Mouse (Mus musculus) cerebellum, adult 8-10 months (tissue): ENCODE measurements at regions not wholly inside any gene's neighbourhood (a gene's known extent, or its start where the extent isn't known, plus 50 kb on each side); places are given as distances from the start of the nearest gene placed in this dataset.
A peak's percentile ranks its signal among the peaks of the same experiment; 100 is the strongest.
"Not testable (repeated sequence)": the region's sequence is repeated elsewhere in the genome, so short reads cannot be mapped to it uniquely, and the experiment has no call there.

Source experiments
- DNase-seq: peaks from one replicate; pipeline ENCODE4 v3.0.0; 2022

DNA sequence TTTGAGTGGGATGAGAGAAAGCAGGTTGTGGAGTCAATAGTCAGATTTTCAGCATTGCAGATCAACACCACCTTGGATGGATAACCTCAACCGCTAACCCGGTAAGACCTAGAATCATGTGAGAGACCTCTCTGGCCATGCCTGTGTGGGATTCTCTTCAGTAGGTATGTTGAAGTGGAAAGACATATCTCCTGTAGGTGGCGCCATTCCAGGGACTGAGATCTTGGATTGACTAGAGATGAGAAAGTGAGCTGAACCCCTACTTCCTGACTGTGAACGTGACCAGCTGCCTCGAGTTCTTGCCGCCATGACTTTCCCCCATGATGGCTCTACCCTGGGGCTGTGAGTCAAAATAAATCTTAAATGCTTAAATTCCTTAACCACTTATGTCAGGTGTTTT lies 102.7 kb downstream of the Eva1a start:
- DNase-seq = no peak

DNA sequence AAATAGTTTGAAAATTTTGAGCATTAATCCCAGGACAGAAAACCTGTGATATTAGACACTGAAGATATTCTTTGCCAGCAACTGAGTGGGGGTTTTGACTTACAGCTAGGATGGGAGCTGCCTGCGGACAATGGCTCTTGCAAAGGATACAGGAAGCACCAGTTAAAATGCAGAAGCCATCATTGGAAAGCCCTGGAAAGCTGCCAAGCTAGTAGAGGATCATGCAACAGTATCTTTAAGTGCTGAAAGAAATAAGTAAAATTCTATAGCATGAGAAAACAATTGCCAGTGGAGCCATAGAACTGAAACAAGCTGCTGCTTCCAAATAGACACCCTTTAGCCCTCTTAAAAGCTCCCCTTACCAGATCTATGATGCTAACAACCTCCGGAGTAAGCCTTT lies 109.2 kb downstream of the Eva1a start:
- no peak for DNase-seq

DNA sequence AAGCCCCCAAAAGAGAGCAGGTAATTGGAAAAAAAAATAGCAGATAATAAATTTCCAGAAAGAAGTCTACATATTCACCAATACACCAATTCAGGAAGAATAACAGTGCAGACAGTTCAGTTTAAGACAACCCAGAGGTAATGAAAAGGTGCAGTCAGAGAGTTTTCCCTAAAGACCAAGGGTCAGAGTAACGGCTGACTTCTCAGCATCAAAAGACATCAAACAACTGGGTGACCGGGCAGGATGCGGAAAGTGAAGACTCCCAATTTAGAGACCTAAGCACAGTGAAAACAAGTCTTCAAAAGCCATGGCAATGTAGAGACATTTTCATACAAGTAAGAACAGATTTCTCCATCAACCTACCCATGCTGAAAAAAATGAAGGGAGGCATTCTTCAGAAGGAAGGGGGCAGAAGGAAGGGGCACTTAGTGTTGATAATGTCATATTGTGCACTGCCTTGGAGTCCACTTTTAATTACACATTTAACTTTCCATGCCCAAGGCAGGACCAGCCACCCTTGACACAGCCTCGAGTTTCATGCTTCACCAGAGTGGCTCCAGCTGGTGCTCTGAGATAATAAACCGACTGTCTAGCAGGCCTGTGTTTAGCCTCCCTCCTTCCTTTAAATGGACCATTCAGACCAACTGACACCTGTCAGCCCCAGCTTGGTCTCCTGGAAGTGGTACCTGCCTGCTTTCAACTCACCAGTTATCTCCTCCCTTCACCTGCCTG lies 129.7 kb downstream of the Eva1a start:
- DNase-seq = no peak

DNA sequence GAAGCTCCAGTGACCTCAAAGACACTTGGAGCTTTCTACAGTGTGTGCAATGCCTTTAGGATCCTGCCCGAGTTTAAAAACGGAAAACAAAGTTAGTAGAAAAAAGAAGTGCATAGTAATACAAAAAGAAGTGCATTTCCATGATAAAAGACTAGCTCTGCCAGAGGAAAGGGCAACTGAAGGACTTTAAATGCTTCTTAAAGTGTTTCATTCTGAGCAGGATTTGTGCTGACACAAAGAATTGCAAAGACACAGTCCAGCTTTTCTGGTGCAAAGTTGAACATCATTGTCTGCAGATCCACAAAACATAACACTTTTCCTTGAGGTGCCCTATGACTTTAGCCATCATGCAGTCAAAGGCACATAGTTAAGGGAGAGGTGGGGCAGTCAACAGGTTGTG lies 134.1 kb downstream of the Eva1a start:
- no peak for DNase-seq

- no peak for DNase-seq
Observed at GRCm38 (mm10) chr6:82200130-82200529, 159.3 kb downstream of the Eva1a start.

GRCm38 (mm10) chr6:82204821-82205566 lies 164.2 kb downstream of the Eva1a start:
- no peak for DNase-seq

- peak; percentile 24 for DNase-seq
Observed at GRCm38 (mm10) chr6:82237834-82238233, 164.3 kb upstream of the Tacr1 start.

DNA sequence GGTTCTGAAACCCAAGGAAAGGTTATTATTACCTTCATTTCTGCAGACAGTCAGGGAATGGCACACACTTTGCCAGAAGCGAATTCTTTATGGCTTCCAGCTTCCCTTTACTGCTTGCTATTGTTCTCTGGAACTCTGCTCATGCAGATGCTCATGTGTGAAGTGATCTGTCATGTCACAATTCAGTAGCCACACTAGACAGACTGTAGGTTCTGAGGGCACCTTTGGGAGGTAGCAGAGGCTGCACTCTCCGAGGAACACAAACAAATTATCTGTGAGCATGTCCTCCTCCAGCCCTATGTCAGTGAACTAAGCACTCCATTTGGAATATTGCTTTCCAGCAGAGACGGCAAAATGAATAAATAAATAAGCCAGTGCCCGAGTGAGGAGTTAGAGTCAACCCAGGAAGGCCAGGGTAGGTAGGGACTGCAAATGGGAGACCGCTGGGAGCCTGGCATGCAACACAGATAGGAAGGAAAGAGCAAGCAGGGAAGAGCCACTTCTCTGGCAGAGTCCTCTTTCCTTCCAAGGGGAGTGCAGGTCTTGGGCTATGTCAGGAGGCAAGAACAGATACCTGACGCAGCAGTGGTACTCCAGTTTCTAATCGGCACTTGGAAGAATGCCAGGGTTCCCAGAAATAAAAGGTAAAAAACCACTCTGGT lies 161.4 kb upstream of the Tacr1 start:
- DNase-seq = peak; percentile 28

- DNase-seq = not testable (repeated sequence)
Observed at GRCm38 (mm10) chr6:82247652-82248051, 154.5 kb upstream of the Tacr1 start.

DNA sequence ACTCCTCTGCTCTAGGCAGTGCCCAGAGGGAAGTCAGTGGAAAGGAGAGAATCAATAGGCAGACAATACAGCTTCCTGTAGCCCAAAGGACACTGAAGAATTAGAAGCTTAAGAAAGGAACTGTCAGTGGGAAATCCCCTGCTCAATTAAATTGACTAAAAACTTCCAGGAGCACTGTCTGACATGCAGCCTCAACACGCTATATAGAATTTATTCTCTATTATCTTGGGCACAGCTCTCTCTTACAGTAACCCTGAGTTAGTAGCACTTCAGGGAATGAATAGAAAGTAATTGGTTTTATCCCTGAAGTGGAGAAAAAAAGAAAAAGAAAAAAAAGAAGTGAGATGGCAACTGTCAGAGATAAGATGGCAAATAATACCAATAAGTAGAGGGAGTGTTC lies 117.6 kb upstream of the Tacr1 start:
- no peak for DNase-seq

DNA sequence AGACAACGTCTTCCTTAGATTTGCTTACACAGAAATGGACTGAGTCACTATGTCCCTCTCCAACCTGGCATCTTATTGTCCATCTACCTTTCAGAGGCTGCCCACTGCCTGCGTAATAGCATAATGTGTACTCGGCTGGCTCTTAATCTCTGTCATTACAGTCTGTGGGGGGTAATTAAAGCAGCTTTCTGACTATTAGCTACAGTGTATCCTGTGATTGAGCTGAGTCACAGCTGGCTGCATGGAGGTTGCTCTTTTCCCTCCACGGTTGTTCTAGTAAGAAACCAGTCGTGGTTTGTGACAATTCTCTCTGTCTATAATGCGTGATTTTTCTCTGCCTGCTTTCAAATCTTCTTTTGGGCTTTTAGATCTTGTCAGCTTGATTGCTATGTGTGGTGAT lies 116.9 kb upstream of the Tacr1 start:
- DNase-seq = no peak

- DNase-seq = no peak
Observed at GRCm38 (mm10) chr6:82293507-82293906, 108.6 kb upstream of the Tacr1 start.

GRCm38 (mm10) chr6:82296673-82297328 lies 105.3 kb upstream of the Tacr1 start:
- DNase-seq = no peak

- DNase-seq = not testable (repeated sequence)
Observed at GRCm38 (mm10) chr6:82302241-82302640, 99.9 kb upstream of the Tacr1 start.

DNA sequence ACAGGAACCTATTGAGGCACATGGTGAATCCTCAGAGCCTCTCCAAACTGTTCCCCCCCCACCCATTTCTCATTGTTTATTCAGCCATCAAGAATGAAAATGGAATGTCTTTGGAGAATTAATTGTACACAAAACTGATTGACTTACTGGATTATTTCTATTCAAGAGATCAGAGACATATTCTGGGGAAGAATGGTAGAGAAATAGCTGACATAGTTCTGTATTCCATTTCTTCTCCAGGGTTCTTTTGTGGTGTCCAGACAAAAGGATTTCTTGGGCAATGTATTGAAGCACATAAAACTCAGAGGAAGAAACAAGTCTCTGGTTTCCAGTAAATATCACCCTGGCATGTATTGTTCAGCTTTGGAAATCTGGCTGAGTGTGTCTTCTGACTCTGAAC lies 88.4 kb upstream of the Tacr1 start:
- no peak for DNase-seq
